Mouse (Mus musculus): ENCODE data around the gene Nupl1.

- TF ChIP-seq ZC3H11A (IDR thresholded peaks at IDR 0.05; ENCODE audit: borderline replicate concordance, low read depth, low read length), result no peak
- no peak for TF ChIP-seq CHD2 (IDR thresholded peaks at IDR 0.05; ENCODE audit: low read depth, low read length)
These were observed 22.1 kb upstream of the Nupl1 start for GRCm38 (mm10) chr14:60273346-60273745.
